Mouse (Mus musculus): ENCODE measurements at regions not wholly inside any gene's neighbourhood (a gene's known extent, or its start where the extent isn't known, plus 50 kb on each side); places are given as distances from the start of the nearest gene placed in this dataset.

DNA sequence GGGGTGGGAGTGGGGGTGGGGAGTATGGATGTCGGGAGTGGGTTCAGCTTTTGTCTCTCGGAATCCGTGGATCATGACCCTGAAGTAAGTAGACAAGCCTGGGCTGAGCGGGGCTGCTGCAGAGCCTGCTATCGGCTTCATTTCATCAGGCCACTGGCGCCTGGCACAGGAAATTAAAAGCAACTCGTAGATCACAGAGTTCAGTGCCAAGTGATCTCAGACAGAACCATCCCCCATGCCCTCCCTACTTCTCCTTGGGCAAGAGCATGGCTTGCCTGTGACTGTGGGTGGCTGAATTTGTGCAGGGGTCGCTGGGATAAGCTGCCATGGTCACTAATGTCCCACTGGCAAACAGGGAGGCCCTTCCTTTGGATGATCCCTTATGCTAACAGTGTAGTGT is 161.3 kb upstream of the Il12b start:
- Histone ChIP-seq H3K4me3 (no peak overlapping the region), H3K4me1 (replicated peaks) (peaks cover 13% of the 10 kb centered on the region), H3K9me3 (replicated peaks) (no peaks in the 10 kb centered on the region), H3K27me3 (replicated peaks) (no peaks in the 10 kb centered on the region; the same call in 1 of the 2 replicates), H3K9ac (no peak overlapping the region), H3K4me2 (no peak overlapping the region), H3K36me3 (no peaks in the 10 kb centered on the region), H3K27ac (ENCODE audit: poor library complexity, severe bottlenecking) (no peak overlapping the region)
- 64% methylated on average over 8 of the region's 8 CpGs for WGBS
- no peak for ATAC-seq (ENCODE audit: insufficient number of reproducible peaks, low FRiP score)

DNA sequence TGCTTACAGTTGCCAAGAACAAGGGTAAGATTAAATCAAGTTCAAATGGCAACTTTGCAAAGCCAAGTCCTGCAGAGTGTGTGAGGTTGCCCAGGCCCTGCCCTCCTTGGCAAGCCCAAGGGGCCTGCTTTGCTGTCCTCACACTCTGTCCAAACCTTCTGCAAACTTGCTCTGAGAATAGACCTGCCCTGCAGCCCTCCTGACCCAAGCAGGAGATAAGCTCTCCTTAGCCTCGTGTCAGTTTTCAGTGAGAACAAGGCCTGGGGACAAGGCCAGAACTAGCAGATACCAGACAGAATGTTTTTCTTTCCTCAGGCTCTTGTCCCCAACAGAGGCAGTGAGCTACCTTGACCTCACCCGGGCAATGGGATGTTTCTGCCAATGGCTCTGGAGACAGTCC is 156.7 kb upstream of the Il12b start:
- no peaks in the 10 kb centered on the region for H3K36me3 ChIP-seq
- peak; percentile 73 for ATAC-seq (ENCODE audit: insufficient number of reproducible peaks, low FRiP score)
- H3K9me3 ChIP-seq (replicated peaks) = no peaks in the 10 kb centered on the region
- WGBS = 7% methylated on average over 2 of the region's 2 CpGs
- H3K4me2 ChIP-seq = no peak overlapping the region
- no peak overlapping the region for H3K9ac ChIP-seq
- no peak overlapping the region for H3K4me3 ChIP-seq
- no peaks in the 10 kb centered on the region for H3K27me3 ChIP-seq (replicated peaks)
- peak overlapping the region; percentile 44; the same call in 1 of the 2 replicates for H3K27ac ChIP-seq (ENCODE audit: poor library complexity, severe bottlenecking)
- H3K4me1 ChIP-seq (replicated peaks) = peaks cover 16% of the 10 kb centered on the region

DNA sequence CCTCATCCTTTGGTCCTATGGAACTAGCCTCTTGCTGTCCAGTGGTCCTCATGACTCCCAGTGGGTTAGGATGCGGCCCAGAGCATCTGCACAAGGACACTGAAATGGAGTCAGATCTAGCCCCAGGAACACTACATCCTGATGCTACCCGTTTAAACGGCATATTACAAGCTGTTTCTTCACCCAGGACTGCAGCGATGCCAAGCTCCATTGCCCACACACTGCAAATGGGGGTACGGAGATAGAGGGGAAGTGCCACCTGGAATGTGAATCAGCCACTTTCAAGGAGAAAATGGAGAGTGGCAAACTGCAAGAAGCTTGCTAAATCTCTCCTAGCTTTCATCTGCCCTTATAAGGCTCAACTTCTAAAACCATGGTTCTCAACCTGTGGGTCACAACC is 148.0 kb upstream of the Il12b start:
- H3K9ac ChIP-seq = no peak overlapping the region
- H3K36me3 ChIP-seq = no peaks in the 10 kb centered on the region
- no peak for ATAC-seq (ENCODE audit: insufficient number of reproducible peaks, low FRiP score)
- no peak overlapping the region for H3K27ac ChIP-seq (ENCODE audit: poor library complexity, severe bottlenecking)
- no peaks in the 10 kb centered on the region for H3K4me1 ChIP-seq (replicated peaks)
- 0 out of 2 replicates have a peak, but pooled peaks cover 4% of the 10 kb centered on the region for H3K27me3 ChIP-seq (replicated peaks)
- H3K4me3 ChIP-seq = no peak overlapping the region
- H3K9me3 ChIP-seq (replicated peaks) = no peaks in the 10 kb centered on the region
- 84% methylated on average over 5 of the region's 5 CpGs for WGBS
- no peak overlapping the region for H3K4me2 ChIP-seq

DNA sequence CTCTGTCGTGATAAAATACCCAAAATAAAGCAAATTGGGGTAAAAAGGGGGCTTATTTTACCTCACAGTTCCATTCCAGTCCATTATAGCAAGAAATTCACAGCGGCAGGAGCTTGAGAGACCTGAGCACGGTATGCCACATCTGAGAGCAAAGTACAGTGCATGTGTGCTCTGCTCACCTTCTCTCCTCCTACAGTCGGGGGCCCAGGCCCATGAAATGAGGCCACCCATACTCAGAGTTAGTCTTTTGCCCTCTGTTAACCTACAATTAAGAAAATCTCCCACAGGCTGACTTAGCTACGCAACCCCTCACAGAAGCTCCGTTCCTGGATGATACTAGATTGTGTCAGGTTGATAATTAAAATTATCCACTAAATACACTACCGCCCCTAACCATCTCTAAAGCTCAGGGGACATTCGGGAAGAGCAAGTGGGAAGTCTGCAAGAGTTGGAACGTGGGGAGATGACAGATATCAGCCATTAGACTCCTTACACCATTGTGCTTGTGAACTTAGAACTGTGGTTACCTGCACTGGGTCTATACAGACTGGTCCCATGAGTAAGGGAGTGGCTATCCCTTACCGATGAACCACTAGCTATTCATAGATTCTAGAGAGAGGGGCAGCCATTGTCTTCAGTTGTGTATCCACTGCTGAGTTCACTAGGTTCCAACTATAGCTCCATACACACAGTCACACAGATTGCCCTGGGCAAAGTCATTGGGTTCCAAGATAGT is 139.3 kb upstream of the Il12b start:
- Histone ChIP-seq H3K9ac (no peak overlapping the region), H3K4me1 (replicated peaks) (peaks cover 10% of the 10 kb centered on the region; the same call in 1 of the 2 replicates), H3K4me2 (no peak overlapping the region), H3K9me3 (replicated peaks) (no peaks in the 10 kb centered on the region), H3K27me3 (replicated peaks) (no peaks in the 10 kb centered on the region), H3K4me3 (no peak overlapping the region), H3K27ac (ENCODE audit: poor library complexity, severe bottlenecking) (no peak overlapping the region), H3K36me3 (no peaks in the 10 kb centered on the region)
- 77% methylated on average over 10 of the region's 10 CpGs for WGBS
- no peak for ATAC-seq (ENCODE audit: insufficient number of reproducible peaks, low FRiP score)

DNA sequence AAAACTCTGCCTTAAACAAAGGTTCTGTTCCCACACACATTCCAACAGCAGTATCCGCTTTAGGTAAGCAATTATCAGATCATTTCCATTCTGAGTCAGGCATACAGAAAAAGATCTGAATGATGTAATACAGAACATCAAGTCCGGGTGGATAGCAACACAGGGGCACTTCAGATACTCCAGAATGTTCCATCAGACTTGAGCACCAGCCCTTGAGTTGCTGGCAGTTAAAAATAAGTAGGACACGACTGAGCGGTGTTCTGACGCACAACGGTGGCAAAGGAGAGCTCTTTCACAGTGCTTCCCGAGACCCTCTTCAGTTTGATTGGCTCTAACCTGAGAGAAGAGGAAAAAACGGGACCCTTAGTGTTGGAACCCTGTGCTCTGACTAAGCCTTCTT is 138.2 kb upstream of the Il12b start:
- no peaks in the 10 kb centered on the region for H3K27me3 ChIP-seq (replicated peaks)
- ATAC-seq (ENCODE audit: insufficient number of reproducible peaks, low FRiP score) = no peak
- H3K4me2 ChIP-seq = no peak overlapping the region
- no peak overlapping the region for H3K9ac ChIP-seq
- WGBS = 46% methylated on average over 8 of the region's 8 CpGs
- no peaks in the 10 kb centered on the region for H3K36me3 ChIP-seq
- H3K9me3 ChIP-seq (replicated peaks) = no peaks in the 10 kb centered on the region
- H3K27ac ChIP-seq (ENCODE audit: poor library complexity, severe bottlenecking) = no peak overlapping the region
- no peak overlapping the region for H3K4me3 ChIP-seq
- peaks cover 10% of the 10 kb centered on the region; the same call in 1 of the 2 replicates for H3K4me1 ChIP-seq (replicated peaks)

DNA sequence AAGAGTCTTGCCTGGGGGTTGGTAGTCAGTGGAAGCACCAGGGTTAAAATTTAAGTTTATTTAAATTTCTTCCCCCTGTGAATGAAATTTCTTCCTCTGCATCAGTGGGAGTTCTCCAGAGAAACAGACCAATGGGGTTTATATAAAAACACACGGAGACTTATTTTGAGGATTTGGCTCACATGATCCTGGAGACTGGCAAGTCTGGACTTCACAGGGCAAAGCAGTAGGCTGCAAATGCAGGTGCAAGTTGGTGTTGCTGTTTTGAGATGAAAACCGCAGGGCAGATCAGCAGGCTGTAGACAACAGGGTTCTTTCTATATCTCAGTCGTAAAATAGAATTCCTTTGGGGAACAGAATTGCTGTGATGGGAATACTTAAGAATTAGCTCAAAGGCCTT is 137.3 kb upstream of the Il12b start:
- Histone ChIP-seq H3K27me3 (replicated peaks) (no peaks in the 10 kb centered on the region), H3K36me3 (no peaks in the 10 kb centered on the region), H3K4me2 (no peak overlapping the region), H3K27ac (ENCODE audit: poor library complexity, severe bottlenecking) (no peak overlapping the region), H3K9ac (no peak overlapping the region), H3K4me1 (replicated peaks) (peaks cover 10% of the 10 kb centered on the region; the same call in 1 of the 2 replicates), H3K4me3 (no peak overlapping the region), H3K9me3 (replicated peaks) (no peaks in the 10 kb centered on the region)
- WGBS = 79% methylated on average over 3 of the region's 3 CpGs
- no peak for ATAC-seq (ENCODE audit: insufficient number of reproducible peaks, low FRiP score)

DNA sequence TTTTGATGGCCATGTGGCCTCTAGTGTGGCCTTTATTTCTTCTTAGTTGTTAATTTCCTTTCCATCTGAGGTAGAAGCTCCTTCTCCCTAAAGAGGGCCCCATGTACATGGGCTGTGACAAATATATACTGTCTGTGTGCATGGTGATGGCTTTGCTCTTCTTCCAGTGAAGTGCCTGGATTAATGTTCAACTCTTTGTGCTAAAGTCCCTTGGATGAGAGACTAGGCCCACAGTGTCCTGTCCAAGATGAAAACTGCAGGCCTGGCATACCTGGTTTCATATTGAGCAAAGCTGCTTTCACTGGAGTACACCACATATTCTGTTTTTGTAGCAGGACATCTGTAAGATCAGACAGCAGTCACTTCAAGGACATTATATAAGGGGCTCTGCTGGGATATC is 127.6 kb upstream of the Il12b start:
- Histone ChIP-seq H3K36me3 (no peaks in the 10 kb centered on the region), H3K9me3 (replicated peaks) (no peaks in the 10 kb centered on the region), H3K27me3 (replicated peaks) (no peaks in the 10 kb centered on the region), H3K4me2 (no peak overlapping the region), H3K9ac (no peak overlapping the region), H3K27ac (ENCODE audit: poor library complexity, severe bottlenecking) (no peak overlapping the region), H3K4me1 (replicated peaks) (no peaks in the 10 kb centered on the region), H3K4me3 (no peak overlapping the region)
- ATAC-seq (ENCODE audit: insufficient number of reproducible peaks, low FRiP score) = no peak

DNA sequence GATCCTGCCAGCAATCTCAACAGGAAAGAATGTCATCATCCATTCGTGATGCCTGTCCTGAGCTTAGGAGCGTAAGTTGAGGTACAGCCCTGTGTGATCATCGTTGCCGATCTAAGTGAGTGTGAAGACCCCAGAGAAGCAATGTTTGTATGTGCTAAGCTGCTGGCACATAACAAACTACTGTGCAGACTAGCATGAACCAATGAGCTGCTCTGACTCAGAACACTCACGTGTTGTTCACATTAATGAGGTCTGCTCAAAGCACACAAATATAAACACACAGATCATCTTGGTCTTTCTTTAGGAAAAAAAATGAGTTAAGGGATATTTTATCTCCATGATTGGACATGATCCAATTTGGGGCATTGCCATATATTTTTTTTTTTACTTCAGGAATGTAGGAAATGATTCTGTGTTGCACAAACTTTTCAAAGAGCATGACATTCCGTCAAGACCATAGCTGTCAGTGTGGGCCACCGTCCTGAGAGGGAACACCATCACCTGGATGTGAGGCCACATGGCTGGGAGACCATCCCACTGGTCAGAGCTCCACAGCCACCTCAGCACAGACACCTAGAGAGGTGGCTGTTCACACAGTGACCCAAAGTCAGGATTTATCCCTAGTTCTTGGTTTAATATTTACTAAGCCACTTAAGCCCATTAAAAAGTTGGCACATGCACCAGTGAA is 121.2 kb upstream of the Il12b start:
- Histone ChIP-seq H3K4me1 (replicated peaks) (no peaks in the 10 kb centered on the region), H3K9me3 (replicated peaks) (no peaks in the 10 kb centered on the region), H3K36me3 (no peaks in the 10 kb centered on the region), H3K4me2 (no peak overlapping the region), H3K27me3 (replicated peaks) (no peaks in the 10 kb centered on the region), H3K4me3 (no peak overlapping the region), H3K9ac (no peak overlapping the region), H3K27ac (ENCODE audit: poor library complexity, severe bottlenecking) (no peak overlapping the region)
- ATAC-seq (ENCODE audit: insufficient number of reproducible peaks, low FRiP score) = no peak
- 78% methylated on average over 7 of the region's 7 CpGs for WGBS

DNA sequence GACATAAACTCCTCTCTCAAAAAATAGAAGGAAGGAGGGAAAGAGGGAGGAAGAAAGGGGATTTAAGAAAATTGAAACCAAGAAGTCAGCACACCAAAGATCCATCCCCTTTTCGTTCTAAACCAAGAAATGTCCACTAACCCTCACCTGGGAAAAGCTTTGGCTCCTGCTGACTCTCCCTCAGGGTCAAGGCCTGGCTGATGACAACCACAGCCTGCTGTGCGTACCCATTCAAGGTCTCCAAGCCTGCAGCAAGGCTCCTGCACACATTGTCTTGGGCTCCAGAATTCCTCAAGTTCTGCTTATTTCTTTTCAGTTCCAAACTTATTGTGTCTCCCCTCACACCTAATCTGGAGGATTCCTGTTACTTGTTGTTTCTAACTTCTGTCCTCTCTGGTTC is 113.9 kb upstream of the Il12b start:
- no peaks in the 10 kb centered on the region for H3K36me3 ChIP-seq
- no peak for ATAC-seq (ENCODE audit: insufficient number of reproducible peaks, low FRiP score)
- H3K4me3 ChIP-seq = no peak overlapping the region
- H3K27ac ChIP-seq (ENCODE audit: poor library complexity, severe bottlenecking) = no peak overlapping the region
- no peaks in the 10 kb centered on the region for H3K4me1 ChIP-seq (replicated peaks)
- no peak overlapping the region for H3K9ac ChIP-seq
- no peaks in the 10 kb centered on the region for H3K9me3 ChIP-seq (replicated peaks)
- WGBS = 65% methylated on average over 2 of the region's 2 CpGs
- H3K27me3 ChIP-seq (replicated peaks) = no peaks in the 10 kb centered on the region
- H3K4me2 ChIP-seq = no peak overlapping the region

DNA sequence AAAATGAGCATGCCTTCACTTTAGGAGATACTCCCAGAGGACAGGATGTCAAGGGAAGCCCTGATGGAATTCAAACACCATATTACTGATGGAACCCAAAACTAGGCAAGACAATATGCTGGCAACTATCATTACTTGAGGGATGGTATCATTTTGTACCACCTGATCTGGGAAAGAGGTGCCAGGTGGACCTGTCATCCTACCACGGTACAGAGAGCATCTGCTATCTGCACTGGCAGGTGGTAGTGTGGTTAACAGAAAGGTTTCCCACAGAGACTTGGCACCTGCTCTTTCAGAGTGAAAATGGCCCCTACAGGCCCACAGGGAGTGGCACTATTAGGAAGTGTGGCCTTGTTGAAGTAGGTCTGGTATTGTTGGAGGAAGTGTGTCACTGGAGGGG is 111.0 kb upstream of the Il12b start:
- H3K4me3 ChIP-seq = no peak overlapping the region
- WGBS = 77% methylated on average over 1 of the region's 1 CpGs
- ATAC-seq (ENCODE audit: insufficient number of reproducible peaks, low FRiP score) = no peak

DNA sequence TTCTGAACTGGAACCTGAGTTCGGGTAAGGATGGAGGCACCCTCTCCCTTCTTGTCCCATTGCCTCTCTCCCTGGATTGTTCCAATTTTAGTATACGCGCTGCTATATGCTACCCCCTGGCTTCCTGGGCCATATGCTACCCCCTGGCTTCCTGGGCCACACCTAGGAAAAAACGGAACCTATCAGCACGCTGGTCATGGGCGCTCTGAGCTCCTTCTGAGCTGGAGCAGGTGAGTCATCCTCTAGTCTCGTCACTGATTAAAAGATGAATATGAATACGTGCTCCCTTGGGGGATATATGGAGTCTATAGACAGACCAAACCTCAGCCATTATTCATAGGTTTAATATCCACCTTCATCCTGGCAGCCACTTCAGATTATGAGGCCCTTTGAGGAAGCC is 96.1 kb upstream of the Il12b start:
- Histone ChIP-seq H3K4me2 (no peak overlapping the region), H3K4me3 (no peak overlapping the region), H3K9me3 (replicated peaks) (no peaks in the 10 kb centered on the region), H3K27ac (ENCODE audit: poor library complexity, severe bottlenecking) (no peak overlapping the region), H3K4me1 (replicated peaks) (no peaks in the 10 kb centered on the region), H3K36me3 (no peaks in the 10 kb centered on the region), H3K9ac (no peak overlapping the region), H3K27me3 (replicated peaks) (no peaks in the 10 kb centered on the region)
- no peak for ATAC-seq (ENCODE audit: insufficient number of reproducible peaks, low FRiP score)
- 81% methylated on average over 8 of the region's 8 CpGs for whole genome bisulfite sequencing

More for the DNA sequence above, 111.0 kb upstream of the Il12b start:
- no peak overlapping the region for H3K27ac ChIP-seq (ENCODE audit: poor library complexity, severe bottlenecking)
- no peaks in the 10 kb centered on the region for H3K4me1 ChIP-seq (replicated peaks)
- H3K36me3 ChIP-seq = no peaks in the 10 kb centered on the region
- no peaks in the 10 kb centered on the region for H3K9me3 ChIP-seq (replicated peaks)
- H3K4me2 ChIP-seq = no peak overlapping the region
- H3K27me3 ChIP-seq (replicated peaks) = no peaks in the 10 kb centered on the region
- H3K9ac ChIP-seq = no peak overlapping the region

All from heart, embryonic 12.5 days (tissue).